Mouse (Mus musculus): ENCODE measurements around the gene Mkks. TPM values are rescaled to one million over a fixed set of nuclear protein-coding genes. Genes with fewer than 3 reads are reported as not detected.

The Mkks gene
- 9.9 and 10.8 TPM in 2 replicates for polyA plus RNA-seq (2015; fragmentation: Nextera tagmentation; extraction: Ambion mirVana)

GRCm38 (mm10) chr2:136891068-136891950 is at the start of gene Mkks, which contains the start of the genes Slx4ip and AL731706.1:
Gene Mkks (minus strand): TSS chr2:136891389.
Gene Slx4ip (plus strand): TSS chr2:136891218.
Gene AL731706.1 (minus strand): TSS chr2:136891389.
- peak within 1 kb of the TSS; percentile 74 for H3K4me3 ChIP-seq
- peaks cover 15% of the 10 kb centered on the region; the same call in 1 of the 2 replicates for H3K4me1 ChIP-seq
- H3K4me2 ChIP-seq, result peak within 1 kb of the TSS; percentile 54
- peak within 1 kb of the TSS; percentile 76 for H3K9ac ChIP-seq
- under 1% methylated on average over 49 of the region's 49 CpGs for WGBS
- no peaks in the 10 kb centered on the region for H3K9me3 ChIP-seq (replicated peaks)
- no peaks in the 10 kb centered on the region for H3K27me3 ChIP-seq
- peak within 1 kb of the TSS; percentile 91 for H3K27ac ChIP-seq
- ATAC-seq, result peak; percentile 98
- no peaks in the 10 kb centered on the region for H3K36me3 ChIP-seq (ENCODE audit: poor library complexity, severe bottlenecking)

GRCm38 (mm10) chr2:136938249-136938648 is 47.1 kb upstream of the Mkks start:
- Histone ChIP-seq H3K27ac (no peak overlapping the region), H3K27me3 (no peaks in the 10 kb centered on the region)
- ATAC-seq, result no peak

GRCm38 (mm10) chr2:136936391-136937288 is 45.5 kb upstream of the Mkks start:
- H3K9ac ChIP-seq, result no peak overlapping the region
- H3K4me3 ChIP-seq, result no peak overlapping the region
- 93% methylated on average over 4 of the region's 4 CpGs for WGBS
- no peaks in the 10 kb centered on the region for H3K27me3 ChIP-seq
- H3K4me2 ChIP-seq, result no peak overlapping the region
- H3K4me1 ChIP-seq, result no peaks in the 10 kb centered on the region
- no peaks in the 10 kb centered on the region for H3K9me3 ChIP-seq (replicated peaks)
- no peak overlapping the region for H3K27ac ChIP-seq
- H3K36me3 ChIP-seq (ENCODE audit: poor library complexity, severe bottlenecking), result no peaks in the 10 kb centered on the region
- ATAC-seq, result no peak

More at GRCm38 (mm10) chr2:136938249-136938648, 47.1 kb upstream of the Mkks start:
- no peak overlapping the region for H3K4me2 ChIP-seq
- H3K36me3 ChIP-seq (ENCODE audit: poor library complexity, severe bottlenecking), result no peaks in the 10 kb centered on the region
- no peaks in the 10 kb centered on the region for H3K4me1 ChIP-seq
- no peak overlapping the region for H3K9ac ChIP-seq
- H3K9me3 ChIP-seq (replicated peaks), result no peaks in the 10 kb centered on the region
- H3K4me3 ChIP-seq, result no peak overlapping the region
- WGBS, result 85% methylated on average over 1 of the region's 1 CpGs

- Histone ChIP-seq H3K4me1 (no peaks in the 10 kb centered on the region), H3K27ac (no peak overlapping the region), H3K27me3 (no peaks in the 10 kb centered on the region), H3K4me2 (no peak overlapping the region), H3K9me3 (replicated peaks) (no peaks in the 10 kb centered on the region), H3K4me3 (no peak overlapping the region), H3K36me3 (ENCODE audit: poor library complexity, severe bottlenecking) (no peaks in the 10 kb centered on the region), H3K9ac (no peak overlapping the region)
- no peak; the same call in 1 of the 2 replicates for ATAC-seq
- WGBS, result 74% methylated on average over 4 of the region's 4 CpGs
Measured at GRCm38 (mm10) chr2:136921003-136921408, 29.8 kb upstream of the Mkks start.

- 90% methylated on average over 3 of the region's 3 CpGs for WGBS
- Histone ChIP-seq H3K4me2 (no peak overlapping the region), H3K27me3 (no peaks in the 10 kb centered on the region), H3K4me1 (no peaks in the 10 kb centered on the region), H3K36me3 (ENCODE audit: poor library complexity, severe bottlenecking) (no peaks in the 10 kb centered on the region), H3K9ac (no peak overlapping the region), H3K27ac (no peak overlapping the region), H3K9me3 (replicated peaks) (no peaks in the 10 kb centered on the region), H3K4me3 (no peak overlapping the region)
- no peak; the same call in 1 of the 2 replicates for ATAC-seq
Measured at GRCm38 (mm10) chr2:136920257-136920993, 29.2 kb upstream of the Mkks start.

GRCm38 (mm10) chr2:136919433-136919832 is 28.2 kb upstream of the Mkks start:
- WGBS, result 100% methylated on average over 1 of the region's 1 CpGs
- Histone ChIP-seq H3K27me3 (no peaks in the 10 kb centered on the region), H3K4me2 (no peak overlapping the region), H3K27ac (no peak overlapping the region), H3K4me3 (no peak overlapping the region), H3K9ac (no peak overlapping the region), H3K4me1 (no peaks in the 10 kb centered on the region), H3K36me3 (ENCODE audit: poor library complexity, severe bottlenecking) (no peaks in the 10 kb centered on the region), H3K9me3 (replicated peaks) (no peaks in the 10 kb centered on the region)
- no peak for ATAC-seq

- WGBS, result 54% methylated on average over 3 of the region's 3 CpGs
- Histone ChIP-seq H3K27ac (no peak overlapping the region), H3K4me3 (no peak overlapping the region), H3K9ac (no peak overlapping the region), H3K9me3 (replicated peaks) (no peaks in the 10 kb centered on the region), H3K27me3 (no peaks in the 10 kb centered on the region), H3K4me2 (no peak overlapping the region), H3K4me1 (peaks cover 9% of the 10 kb centered on the region), H3K36me3 (ENCODE audit: poor library complexity, severe bottlenecking) (no peaks in the 10 kb centered on the region)
- peak; percentile 68 for ATAC-seq
Measured at GRCm38 (mm10) chr2:136914334-136914902, 23.2 kb upstream of the Mkks start.

GRCm38 (mm10) chr2:136913021-136913420 is 21.8 kb upstream of the Mkks start:
- 19% methylated on average over 3 of the region's 3 CpGs for WGBS
- no peak overlapping the region for H3K4me3 ChIP-seq
- no peak overlapping the region for H3K4me2 ChIP-seq
- ATAC-seq, result no peak
- H3K9me3 ChIP-seq (replicated peaks), result no peaks in the 10 kb centered on the region
- H3K36me3 ChIP-seq (ENCODE audit: poor library complexity, severe bottlenecking), result no peaks in the 10 kb centered on the region
- peaks cover 9% of the 10 kb centered on the region for H3K4me1 ChIP-seq
- no peaks in the 10 kb centered on the region for H3K27me3 ChIP-seq
- H3K27ac ChIP-seq, result no peak overlapping the region
- no peak overlapping the region for H3K9ac ChIP-seq

- Histone ChIP-seq H3K4me1 (peaks cover 9% of the 10 kb centered on the region), H3K27ac (no peak overlapping the region), H3K4me3 (no peak overlapping the region), H3K4me2 (no peak overlapping the region), H3K27me3 (no peaks in the 10 kb centered on the region), H3K9me3 (replicated peaks) (no peaks in the 10 kb centered on the region), H3K9ac (no peak overlapping the region), H3K36me3 (ENCODE audit: poor library complexity, severe bottlenecking) (no peaks in the 10 kb centered on the region)
- 3% methylated on average over 4 of the region's 4 CpGs for WGBS
- ATAC-seq, result peak; percentile 56; the same call in 1 of the 2 replicates
Measured at GRCm38 (mm10) chr2:136911958-136912411, 20.8 kb upstream of the Mkks start.

- H3K36me3 ChIP-seq (ENCODE audit: poor library complexity, severe bottlenecking), result peaks cover 11% of the 10 kb centered on the region
- peaks cover 9% of the 10 kb centered on the region for H3K4me1 ChIP-seq
- H3K27me3 ChIP-seq, result no peaks in the 10 kb centered on the region
- H3K4me2 ChIP-seq, result no peak overlapping the region
- 66% methylated on average over 2 of the region's 2 CpGs for WGBS
- H3K4me3 ChIP-seq, result no peak overlapping the region
- no peak overlapping the region for H3K27ac ChIP-seq
- H3K9ac ChIP-seq, result no peak overlapping the region
- no peak for ATAC-seq
- H3K9me3 ChIP-seq (replicated peaks), result no peaks in the 10 kb centered on the region
Measured at GRCm38 (mm10) chr2:136909298-136909697, 18.1 kb upstream of the Mkks start.

- Histone ChIP-seq H3K4me1 (peaks cover 9% of the 10 kb centered on the region), H3K9me3 (replicated peaks) (no peaks in the 10 kb centered on the region), H3K4me2 (no peak overlapping the region), H3K36me3 (ENCODE audit: poor library complexity, severe bottlenecking) (peaks cover 11% of the 10 kb centered on the region), H3K9ac (no peak overlapping the region), H3K4me3 (no peak overlapping the region), H3K27ac (no peak overlapping the region), H3K27me3 (no peaks in the 10 kb centered on the region)
- WGBS, result 76% methylated on average over 3 of the region's 3 CpGs
- no peak for ATAC-seq
Measured at GRCm38 (mm10) chr2:136908596-136908995, 17.4 kb upstream of the Mkks start.

All from forebrain, embryonic 13.5 days (tissue).